Mouse (Mus musculus) olfactory bulb, adult 2 months (tissue): ENCODE measurements at regions not wholly inside any gene's neighbourhood (a gene's known extent, or its start where the extent isn't known, plus 50 kb on each side); places are given as distances from the start of the nearest gene placed in this dataset.

Experiments used
- H3K27ac ChIP-seq: fragments of 200-500 bp; 2 replicates; pipeline ENCODE4 v1.5.1; 2012; ENCODE audit warnings: low read depth, low read length; ENCODE audit not compliant: insufficient read depth
- H3K4me1 ChIP-seq: fragments of 200-500 bp; 2 replicates; pipeline ENCODE4 v1.6.1; 2012; ENCODE audit warnings: low read length; ENCODE audit not compliant: control insufficient read depth, insufficient read depth
- H3K4me3 ChIP-seq: fragments of 200-500 bp; 2 replicates; pipeline ENCODE4 v1.5.1; 2012; ENCODE audit warnings: mild to moderate bottlenecking, low read depth, low read length, moderate library complexity; ENCODE audit not compliant: insufficient read depth
- CTCF ChIP-seq: fragments of 200-500 bp; IDR thresholded peaks from 2 replicates; pipeline ENCODE4 v1.5.1; 2012; ENCODE audit warnings: low read depth, mild to moderate bottlenecking, low read length, moderate library complexity; ENCODE audit not compliant: insufficient read depth
- POLR2A ChIP-seq: fragments of 200-500 bp; IDR thresholded peaks from 2 replicates; pipeline ENCODE4 v1.6.1; 2012; ENCODE audit warnings: mild to moderate bottlenecking, low read depth, low read length, moderate library complexity; ENCODE audit not compliant: insufficient read depth
- WGBS: fragments of 180-500 bp; shearing (Covaris S2); methylation state at CpG from one replicate; pipeline ENCODE4 v1.1.7; 2018; 5-methylcytosine and 5-hydroxymethylcytosine counted together

GRCm38 (mm10) chr4:34386338-34386967, 164.3 kb upstream of the Akirin2 start:
- 37% methylated on average over 5 of the region's 5 CpGs for WGBS
- TF ChIP-seq POLR2A: no peak
- no peak for TF ChIP-seq CTCF
- Histone ChIP-seq H3K4me1 (no peaks in the 10 kb centered on the region), H3K4me3 (no peak overlapping the region), H3K27ac (no peak overlapping the region)

- TF ChIP-seq CTCF (no peak), POLR2A (no peak)
- 86% methylated on average over 5 of the region's 5 CpGs for WGBS
- no peak overlapping the region for H3K27ac ChIP-seq
- H3K4me1 ChIP-seq: no peaks in the 10 kb centered on the region
- H3K4me3 ChIP-seq: no peak overlapping the region
Observed at GRCm38 (mm10) chr4:34391499-34391898, 159.2 kb upstream of the Akirin2 start.

DNA sequence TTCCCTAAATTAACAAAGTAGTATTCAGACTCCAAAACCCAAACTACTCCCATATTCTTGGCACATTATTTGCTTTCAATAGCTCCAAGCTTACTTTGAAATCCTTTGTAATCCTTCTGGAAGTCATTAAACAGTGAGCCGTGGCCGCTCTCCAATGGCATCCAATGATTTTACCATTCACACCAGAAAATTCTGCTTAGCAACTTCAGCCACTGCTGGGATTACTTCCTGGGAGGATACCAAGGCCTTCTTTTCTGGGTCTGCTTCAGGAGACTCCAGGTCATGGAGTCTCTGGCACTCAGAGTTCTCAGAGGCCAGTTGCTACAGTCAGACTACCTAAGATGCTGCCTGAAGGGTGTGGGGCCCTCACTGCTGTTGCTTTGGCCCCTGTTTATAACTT, 147.7 kb upstream of the Akirin2 start:
- WGBS: 56% methylated on average over 2 of the region's 2 CpGs
- no peaks in the 10 kb centered on the region for H3K4me1 ChIP-seq
- no peak overlapping the region for H3K27ac ChIP-seq
- no peak overlapping the region for H3K4me3 ChIP-seq
- TF ChIP-seq POLR2A: no peak
- TF ChIP-seq CTCF: no peak

DNA sequence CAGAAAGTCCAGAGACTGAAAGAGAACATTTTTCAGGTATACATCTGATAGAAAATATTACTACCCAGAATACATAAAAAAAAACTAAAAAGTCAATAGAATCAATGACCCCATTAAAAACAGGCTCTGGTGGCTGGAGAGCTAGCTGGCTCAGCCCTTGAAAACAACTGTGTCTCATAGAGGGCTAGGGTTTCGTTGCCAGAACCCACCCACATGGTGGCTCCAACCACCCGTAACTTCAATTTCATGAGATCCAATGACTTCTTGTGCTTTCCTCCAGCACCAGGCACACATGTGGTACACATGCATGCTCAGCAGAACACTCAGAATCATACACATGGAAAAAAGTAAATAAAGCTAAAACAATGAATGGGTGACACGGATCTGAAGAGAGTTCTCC, 143.6 kb upstream of the Akirin2 start:
- WGBS: 80% methylated on average over 3 of the region's 3 CpGs
- TF ChIP-seq POLR2A (no peak), CTCF (no peak)
- Histone ChIP-seq H3K27ac (no peak overlapping the region), H3K4me3 (no peak overlapping the region), H3K4me1 (no peaks in the 10 kb centered on the region)

DNA sequence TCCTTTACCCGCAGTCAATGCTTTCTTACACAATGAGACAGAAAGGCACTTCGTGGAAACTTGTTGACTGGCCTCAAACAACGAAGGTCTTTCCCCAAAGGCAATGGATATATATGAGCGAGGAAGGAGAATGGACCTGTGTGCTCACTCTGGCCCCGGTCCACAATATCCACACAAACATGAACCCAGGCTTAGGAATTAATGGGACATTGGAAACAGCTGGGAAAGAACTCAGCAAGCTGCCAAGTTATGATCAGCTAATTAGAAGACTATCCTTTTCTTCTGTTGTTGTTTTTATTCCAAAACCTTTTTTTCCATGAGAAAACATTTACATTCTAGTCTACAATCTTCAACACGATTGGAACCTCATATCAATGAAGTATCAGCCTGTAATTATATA, 129.8 kb upstream of the Akirin2 start:
- Histone ChIP-seq H3K27ac (no peak overlapping the region), H3K4me3 (no peak overlapping the region), H3K4me1 (no peaks in the 10 kb centered on the region)
- 73% methylated on average over 6 of the region's 6 CpGs for WGBS
- TF ChIP-seq CTCF (no peak), POLR2A (no peak)

- H3K4me3 ChIP-seq: no peak overlapping the region
- H3K4me1 ChIP-seq: no peaks in the 10 kb centered on the region
- TF ChIP-seq POLR2A (no peak), CTCF (no peak)
- H3K27ac ChIP-seq: no peak overlapping the region
- 85% methylated on average over 2 of the region's 2 CpGs for WGBS
Observed at GRCm38 (mm10) chr4:34424131-34424646, 126.5 kb upstream of the Akirin2 start.

- TF ChIP-seq CTCF: no peak
- no peak for TF ChIP-seq POLR2A
- no peak overlapping the region for H3K27ac ChIP-seq
- no peak overlapping the region for H3K4me3 ChIP-seq
- WGBS: 83% methylated on average over 4 of the region's 4 CpGs
- H3K4me1 ChIP-seq: no peaks in the 10 kb centered on the region
Observed at GRCm38 (mm10) chr4:34429003-34429402, 121.7 kb upstream of the Akirin2 start.

DNA sequence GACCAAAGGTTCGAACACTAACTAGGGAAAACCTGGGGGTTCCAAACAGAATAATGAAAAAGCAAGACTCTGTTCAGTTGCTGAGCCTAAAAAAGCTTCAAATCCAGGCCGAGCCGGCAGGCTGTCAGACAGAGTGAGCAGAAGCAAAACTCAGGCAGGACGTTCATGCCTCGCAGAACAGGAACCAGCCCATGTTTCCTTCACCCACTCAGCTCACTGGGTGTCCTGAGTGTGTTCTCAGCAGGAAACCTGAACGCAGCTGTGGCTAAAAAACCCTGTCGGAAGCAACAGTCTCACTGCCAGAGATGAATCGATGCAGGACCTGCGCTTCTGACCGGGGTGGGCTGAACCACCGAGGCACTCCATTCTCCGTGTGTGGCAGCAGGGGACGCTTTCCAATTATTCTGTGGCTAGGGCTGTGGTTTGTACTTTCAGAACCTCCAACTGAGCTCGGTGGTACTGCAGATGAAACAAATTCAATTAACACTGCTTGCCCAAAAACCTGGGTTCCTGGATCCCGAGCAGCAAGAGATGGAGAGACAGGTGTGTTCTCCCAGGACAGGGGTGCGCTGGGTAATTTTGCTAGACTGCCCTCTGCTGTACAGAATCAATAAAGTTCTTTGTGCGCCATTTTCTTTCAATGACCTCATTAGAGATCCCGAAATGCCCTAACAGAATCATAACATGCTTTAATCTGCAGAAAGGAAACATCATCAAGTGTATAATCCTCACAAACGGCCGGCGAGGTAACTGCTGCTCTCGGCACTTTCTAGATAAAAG, 121.1 kb upstream of the Akirin2 start:
- TF ChIP-seq CTCF (no peak), POLR2A (no peak)
- no peak overlapping the region for H3K27ac ChIP-seq
- no peak overlapping the region for H3K4me3 ChIP-seq
- 61% methylated on average over 22 of the region's 22 CpGs for WGBS
- H3K4me1 ChIP-seq: no peaks in the 10 kb centered on the region

DNA sequence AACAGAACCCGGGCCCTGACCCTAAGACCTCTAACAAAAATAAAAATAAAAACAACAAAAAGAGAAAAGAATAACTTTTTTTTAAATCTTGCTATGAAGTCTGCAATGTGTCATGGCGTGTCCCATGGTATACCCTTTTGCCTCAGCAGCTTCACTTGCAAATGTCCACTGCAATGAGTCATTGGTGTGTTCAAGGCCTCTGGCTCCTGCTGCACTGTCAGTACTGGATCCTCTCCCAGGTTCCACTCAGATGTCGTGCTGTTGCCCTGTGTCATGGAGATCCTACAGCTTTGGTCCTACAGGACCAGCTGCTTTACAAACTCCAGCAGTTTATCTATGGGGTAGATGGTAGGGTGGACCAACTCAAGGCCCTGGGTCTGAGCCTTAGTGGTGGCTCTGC, 113.4 kb upstream of the Akirin2 start:
- Histone ChIP-seq H3K27ac (no peak overlapping the region), H3K4me1 (no peaks in the 10 kb centered on the region), H3K4me3 (no peak overlapping the region)
- TF ChIP-seq CTCF: no peak
- no peak for TF ChIP-seq POLR2A
- WGBS: 90% methylated on average over 3 of the region's 3 CpGs
